Mouse (Mus musculus) CH12.LX (cell line): ENCODE measurements around the gene Cpt1b. TPM values are rescaled to one million over a fixed set of nuclear protein-coding genes. Genes with fewer than 3 reads are reported as not detected.

ENCODE experiments used
- DNase-seq: peaks from one replicate; pipeline ENCODE4 v3.0.0-alpha.2; 2013; ENCODE audit errors: extremely low read depth
- H3K27ac ChIP-seq: 2 replicates; pipeline ENCODE4 v1.5.1; 2012; ENCODE audit warnings: low read depth, mild to moderate bottlenecking, control low read depth, moderate library complexity; ENCODE audit not compliant: insufficient read depth
- H3K27me3 ChIP-seq: replicated peaks from 2 replicates; pipeline ENCODE3; 2012; ENCODE audit warnings: inconsistent platforms
- H3K36me3 ChIP-seq, 2 experiments: replicated peaks in 1 of 2; 2 replicates each; pipeline versions ENCODE3 to v1.6.1; 2012; ENCODE audit warnings: inconsistent platforms in 1 of 2, low read length in 1 of 2, mild to moderate bottlenecking in 1 of 2, mixed read lengths in 1 of 2, moderate library complexity in 1 of 2; ENCODE audit not compliant: control insufficient read depth in 1 of 2, insufficient read depth in 1 of 2
- H3K4me1 ChIP-seq, 2 experiments: 2 replicates each; pipeline ENCODE4 v1.6.1; 2012; ENCODE audit warnings: inconsistent platforms in 1 of 2, moderate library complexity in 1 of 2; ENCODE audit not compliant: insufficient read depth in 2 of 2, control insufficient read depth in 1 of 2
- H3K4me2 ChIP-seq: 2 replicates; pipeline ENCODE4 v1.6.1; 2012; ENCODE audit warnings: low read depth, mild to moderate bottlenecking, control low read depth; ENCODE audit not compliant: poor library complexity, insufficient read depth, severe bottlenecking
- H3K4me3 ChIP-seq, 3 experiments: fragments of 150-350 bp in 1 of 3; sonication (generic) in 1 of 3; replicated peaks in 1 of 3; 2 replicates each; pipeline versions ENCODE3 to v1.5.1; 2011 to 2012; ENCODE audit warnings: low read depth in 2 of 3, low read length in 2 of 3, mild to moderate bottlenecking in 2 of 3, moderate library complexity in 2 of 3, control low read depth in 1 of 3, improper control_type of control experiment in 1 of 3, inconsistent platforms in 1 of 3, mixed read lengths in 1 of 3; ENCODE audit not compliant: poor library complexity in 1 of 3
- H3K79me2 ChIP-seq: replicated peaks from 2 replicates; pipeline ENCODE4 v1.6.1; 2012; ENCODE audit warnings: mild to moderate bottlenecking, moderate library complexity; ENCODE audit not compliant: control insufficient read depth, poor library complexity, insufficient read depth, severe bottlenecking; ENCODE audit errors: extremely low read depth
- H3K9ac ChIP-seq: 2 replicates; pipeline ENCODE4 v1.6.1; 2012; ENCODE audit warnings: low read depth, mild to moderate bottlenecking, control low read depth, moderate library complexity; ENCODE audit not compliant: insufficient read depth
- H3K9me3 ChIP-seq: replicated peaks from 2 replicates; pipeline ENCODE3; 2012; ENCODE audit warnings: low read length, inconsistent platforms, mixed read lengths
- CHD2 ChIP-seq: IDR thresholded peaks from 2 replicates; pipeline ENCODE4 v1.6.1; 2011; ENCODE audit warnings: low read length, improper control_type of control experiment
- CTCF ChIP-seq, 2 experiments: IDR thresholded peaks in 1 of 2; conservative IDR thresholded peaks in 1 of 2; 2 replicates each; pipeline ENCODE4 v1.5.1; 2011 to 2012; ENCODE audit warnings: low read depth in 2 of 2, low read length in 2 of 2, improper control_type of control experiment in 1 of 2, inconsistent platforms in 1 of 2, mild to moderate bottlenecking in 1 of 2, moderate library complexity in 1 of 2
- ELF1 ChIP-seq: IDR thresholded peaks from 2 replicates; pipeline ENCODE4 v1.6.1; 2014; ENCODE audit warnings: low read depth, mild to moderate bottlenecking, inconsistent platforms, low read length, improper control_type of control experiment
- GABPA ChIP-seq: IDR thresholded peaks from 2 replicates; pipeline ENCODE4 v1.6.1; 2012; ENCODE audit warnings: low read depth, low read length, improper control_type of control experiment, inconsistent platforms; ENCODE audit not compliant: insufficient replicate concordance
- HCFC1 ChIP-seq: IDR thresholded peaks from 2 replicates; pipeline ENCODE4 v1.6.1; 2012; ENCODE audit warnings: low read depth, mild to moderate bottlenecking, inconsistent platforms, low read length, improper control_type of control experiment
- JUN ChIP-seq: IDR thresholded peaks from 2 replicates; pipeline ENCODE4 v1.6.1; 2011; ENCODE audit warnings: low read depth, mild to moderate bottlenecking, low read length, improper control_type of control experiment, moderate library complexity; ENCODE audit not compliant: insufficient read depth
- JUND ChIP-seq: conservative IDR thresholded peaks from 2 replicates; pipeline ENCODE4 v1.6.1; 2011; ENCODE audit warnings: low read depth, low read length, improper control_type of control experiment
- KAT2A ChIP-seq: IDR thresholded peaks from 2 replicates; pipeline ENCODE4 v1.6.1; 2012; ENCODE audit warnings: low read length, improper control_type of control experiment, inconsistent platforms; ENCODE audit not compliant: insufficient replicate concordance
- MAFK ChIP-seq: IDR thresholded peaks from 2 replicates; pipeline ENCODE4 v1.6.1; 2011; ENCODE audit warnings: low read length, improper control_type of control experiment; ENCODE audit not compliant: insufficient replicate concordance
- MAX ChIP-seq: IDR thresholded peaks from 2 replicates; pipeline ENCODE4 v1.6.1; 2011; ENCODE audit warnings: low read length, improper control_type of control experiment
- MEF2A ChIP-seq: IDR thresholded peaks from 2 replicates; pipeline ENCODE4 v1.6.1; 2014; ENCODE audit warnings: low read depth, mild to moderate bottlenecking, inconsistent platforms, low read length, improper control_type of control experiment, borderline replicate concordance
- NELFE ChIP-seq: IDR thresholded peaks from 2 replicates; pipeline ENCODE4 v1.6.1; 2011; ENCODE audit warnings: low read depth, low read length, improper control_type of control experiment
- NRF1 ChIP-seq: IDR thresholded peaks from 2 replicates; pipeline ENCODE4 v1.6.1; 2014; ENCODE audit warnings: low read depth, mild to moderate bottlenecking, inconsistent platforms, low read length, improper control_type of control experiment, moderate library complexity
- PAX5 ChIP-seq: IDR thresholded peaks from 2 replicates; pipeline ENCODE4 v1.6.1; 2012; ENCODE audit warnings: low read length, inconsistent platforms, mixed read lengths
- RAD21 ChIP-seq: IDR thresholded peaks from 2 replicates; pipeline ENCODE4 v1.6.1; 2011; ENCODE audit warnings: low read depth, mild to moderate bottlenecking, low read length, improper control_type of control experiment, moderate library complexity
- SIN3A ChIP-seq: IDR thresholded peaks from 2 replicates; pipeline ENCODE4 v1.6.1; 2012; ENCODE audit warnings: low read length, improper control_type of control experiment, inconsistent platforms
- TCF12 ChIP-seq: IDR thresholded peaks from 2 replicates; pipeline ENCODE4 v1.6.1; 2014; ENCODE audit warnings: low read depth, mild to moderate bottlenecking, inconsistent platforms, low read length, improper control_type of control experiment
- UBTF ChIP-seq: IDR thresholded peaks from 2 replicates; pipeline ENCODE4 v1.6.1; 2012; ENCODE audit warnings: low read depth, mild to moderate bottlenecking, inconsistent platforms, low read length, improper control_type of control experiment, moderate library complexity
- USF2 ChIP-seq: conservative IDR thresholded peaks from 2 replicates; pipeline ENCODE4 v1.6.1; 2011; ENCODE audit warnings: low read depth, low read length, improper control_type of control experiment
- ZKSCAN1 ChIP-seq: IDR thresholded peaks from 2 replicates; pipeline ENCODE4 v1.6.1; 2012; ENCODE audit warnings: low read depth, inconsistent platforms, low read length, improper control_type of control experiment, borderline replicate concordance
- ZMIZ1 ChIP-seq: IDR thresholded peaks from 2 replicates; pipeline ENCODE4 v1.6.1; 2012; ENCODE audit warnings: low read depth, mild to moderate bottlenecking, inconsistent platforms, low read length, improper control_type of control experiment
- ZNF384 ChIP-seq: IDR thresholded peaks from 2 replicates; pipeline ENCODE4 v1.6.1; 2012; ENCODE audit warnings: low read depth, low read length, improper control_type of control experiment, inconsistent platforms
- dilution Hi-C: fragments of 300-500 bp; cut with MboI; formaldehyde crosslinking; loops from 2 replicates; pipeline ENCODE4 v1.14.3; 2020; ENCODE audit warnings: low sequenced_read_pairs; ENCODE audit not compliant: extremely low pct_unique_long_range_greater_than_20kb, extremely low pct_ligation_motif_present
- in situ Hi-C: fragments of 300-500 bp; cut with MboI; formaldehyde crosslinking; loops from 3 replicates; pipeline ENCODE4 v1.14.3; 2019; ENCODE audit warnings: low sequenced_read_pairs, low pct_ligation_motif_present, low pct_unique_long_range_greater_than_20kb, mixed read lengths
- polyA plus RNA-seq: library from polyadenylated mRNA; unstranded; fragments of >175 nt; gene quantifications from 2 replicates; pipeline ENCODE4 v1.2.1, GENCODE M21; 2012; ENCODE audit warnings: low read depth; ENCODE audit not compliant: insufficient read length
- total RNA-seq, 2 experiments: library from RNA; depleted of rRNA; stranded (reverse); fragments of 300-350 nt in 1 of 2; fragments of >200 nt in 1 of 2; gene quantifications; 2 replicates each; pipeline ENCODE4 v1.2.3; 2012 to 2014

The Cpt1b gene
- total and polyA plus RNA-seq, 3 experiments: 1.5 to 2.1 (median 2.1) TPM

DNA sequence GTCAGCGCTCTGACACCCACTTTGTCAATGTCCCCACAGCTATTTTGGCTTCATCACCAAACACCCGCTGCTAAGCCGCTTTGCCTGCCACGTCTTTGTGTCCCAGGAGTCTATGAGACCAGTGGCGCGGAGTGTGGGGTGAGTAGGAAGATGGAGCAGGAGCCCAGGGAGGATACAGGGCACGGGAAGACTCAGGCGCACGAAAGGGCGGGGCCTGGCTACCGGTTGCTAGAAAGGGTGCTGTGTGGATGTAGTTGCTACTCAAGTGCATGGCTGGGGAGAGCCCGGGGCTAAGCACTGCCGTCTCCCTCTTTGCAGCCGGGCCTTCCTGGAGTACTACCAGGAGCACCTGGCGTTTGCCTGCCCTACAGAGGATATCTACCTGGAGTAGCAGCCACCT is 35.7 kb upstream of the Cpt1b start:
- no peak overlapping the region for H3K9ac ChIP-seq
- no peaks in the 10 kb centered on the region for H3K36me3 ChIP-seq
- dilution Hi-C loops: no loop called here

GRCm38 (mm10) chr15:89460298-89460697 is 34.6 kb upstream of the Cpt1b start:
- DNase-seq: no peak
- Histone ChIP-seq H3K36me3 (no peaks in the 10 kb centered on the region), H3K4me2 (no peak overlapping the region), H3K27me3 (peaks cover 75% of the 10 kb centered on the region), H3K4me3 (no peak overlapping the region), H3K9ac (no peak overlapping the region), H3K79me2 (no peaks in the 10 kb centered on the region), H3K27ac (no peak overlapping the region), H3K9me3 (no peaks in the 10 kb centered on the region), H3K4me1 (peaks cover 3 to 5% of the 10 kb centered on the region in 2 experiments)
- in situ Hi-C loops: no loop called here
- TF ChIP-seq RAD21: no peak
- no peak for TF ChIP-seq JUND
- no peak for TF ChIP-seq GABPA
- no peak for TF ChIP-seq KAT2A
- TF ChIP-seq PAX5: no peak
- TF ChIP-seq NELFE: no peak
- TF ChIP-seq JUN: no peak
- TF ChIP-seq USF2: no peak
- TF ChIP-seq MAX: no peak
- no peak for TF ChIP-seq MEF2A
- no peak for TF ChIP-seq HCFC1
- TF ChIP-seq CHD2: no peak
- no peak for TF ChIP-seq ELF1
- TF ChIP-seq ZKSCAN1: no peak
- TF ChIP-seq ZMIZ1: no peak
- no peak for TF ChIP-seq SIN3A
- TF ChIP-seq ZNF384: no peak
- TF ChIP-seq UBTF: no peak
- TF ChIP-seq, all 38 proteins: peak for 0
- dilution Hi-C loops: no loop called here

More for the DNA sequence above, 35.7 kb upstream of the Cpt1b start:
- no peaks in the 10 kb centered on the region for H3K9me3 ChIP-seq
- TF ChIP-seq TCF12 (no peak), MAX (no peak), CTCF (conservative IDR thresholded peaks at IDR 0.05 in 1 of 2, IDR thresholded peaks at IDR 0.05 in 1 of 2; ENCODE audit: low read depth in 2 of 2, low read length in 2 of 2) (no peak), NRF1 (no peak), RAD21 (no peak), MAFK (no peak), ZNF384 (no peak), HCFC1 (no peak)
- TF ChIP-seq, all 38 proteins: peak for 0
- in situ Hi-C loops: no loop called here
- no peak for DNase-seq
- H3K27ac ChIP-seq: no peak overlapping the region
- H3K4me1 ChIP-seq: peaks cover 3 to 5% of the 10 kb centered on the region in 2 experiments
- peaks cover 67% of the 10 kb centered on the region for H3K27me3 ChIP-seq
- no peaks in the 10 kb centered on the region for H3K79me2 ChIP-seq
- no peak overlapping the region for H3K4me3 ChIP-seq
- no peak overlapping the region for H3K4me2 ChIP-seq
